ENCODE assay signal across 22 mouse cellular contexts in genomic region chr12:86628050-86628782, GRCm38 (mm10). TPM values are rescaled to one million over a fixed set of nuclear protein-coding genes. Genes with fewer than 3 reads are reported as not detected.
DNase-seq lines count a peak whose midpoint lies in the region; ATAC-seq and TF ChIP-seq lines count a peak whose summit lies in the region.
"Had no signal": no experiment of that assay in that cellular context is flagged by ENCODE, and none has a peak within 500 bp of the region (broad histone marks: within the 10 kb centered on the region; RNA-seq: fewer than 3 reads in every experiment).

No protein-coding gene starts in this region.

- H3K27me3 ChIP-seq in heart, embryonic 12.5 days (replicated peaks), result peaks cover 22% of the 10 kb centered on the region; the same call in 1 of the 2 replicates
- H3K27me3 ChIP-seq in kidney, embryonic 15.5 days, result 0 out of 2 replicates have a peak, but pooled peaks cover 3% of the 10 kb centered on the region
- no peaks in the 10 kb centered on the region for H3K27me3 ChIP-seq in cerebellum, adult 2 months (ENCODE audit: control insufficient read depth, insufficient read depth, low read length)
- H3K27me3 ChIP-seq: forebrain, embryonic 15.5 days; neural tube, embryonic 13.5 days had no signal

- H3K9me3 ChIP-seq in heart, embryonic 12.5 days (replicated peaks), result no peaks in the 10 kb centered on the region
- no peaks in the 10 kb centered on the region for H3K9me3 ChIP-seq in kidney, embryonic 15.5 days (replicated peaks)
- H3K9me3 ChIP-seq: forebrain, embryonic 15.5 days; megakaryocyte, embryonic 14.5 days; neural tube, embryonic 13.5 days had no signal

- H3K36me3 ChIP-seq in heart, embryonic 12.5 days, result no peaks in the 10 kb centered on the region
- H3K36me3 ChIP-seq in kidney, embryonic 15.5 days, result no peaks in the 10 kb centered on the region
- H3K36me3 ChIP-seq: forebrain, embryonic 15.5 days; neural tube, embryonic 13.5 days had no signal

- H3K9ac ChIP-seq in heart, embryonic 12.5 days, result no peak overlapping the region
- no peak overlapping the region for H3K9ac ChIP-seq in kidney, embryonic 15.5 days
- H3K9ac ChIP-seq: forebrain, embryonic 15.5 days; neural tube, embryonic 13.5 days had no signal

- H3K4me2 ChIP-seq in heart, embryonic 12.5 days, result no peak overlapping the region
- no peak overlapping the region for H3K4me2 ChIP-seq in kidney, embryonic 15.5 days
- H3K4me2 ChIP-seq: forebrain, embryonic 15.5 days; neural tube, embryonic 13.5 days had no signal

- peaks cover 21% of the 10 kb centered on the region for H3K4me1 ChIP-seq in heart, embryonic 12.5 days (replicated peaks)
- H3K4me1 ChIP-seq in kidney, embryonic 15.5 days, result peaks cover 7% of the 10 kb centered on the region; the same call in 1 of the 2 replicates
- no peaks in the 10 kb centered on the region for H3K4me1 ChIP-seq in cerebellum, adult 2 months (ENCODE audit: control insufficient read depth, insufficient read depth, low read length)
- H3K4me1 ChIP-seq: forebrain, embryonic 15.5 days; neural tube, embryonic 13.5 days had no signal

- no peak overlapping the region for H3K4me3 ChIP-seq in heart, embryonic 12.5 days
- H3K4me3 ChIP-seq in kidney, embryonic 15.5 days (replicated peaks), result no peak overlapping the region
- no peak overlapping the region for H3K4me3 ChIP-seq in cerebellum, adult 2 months (replicated peaks; ENCODE audit: insufficient read depth, low read depth, low read length)
- H3K4me3 ChIP-seq: forebrain, embryonic 15.5 days; megakaryocyte, embryonic 14.5 days; neural tube, embryonic 13.5 days had no signal

- ATAC-seq in heart, embryonic 12.5 days (ENCODE audit: insufficient number of reproducible peaks, low FRiP score), result peak; percentile 11; the same call in 1 of the 2 replicates
- no peak for ATAC-seq in kidney, embryonic 15.5 days (replicated peaks; ENCODE audit: low FRiP score)
- ATAC-seq: forebrain, embryonic 15.5 days; hindbrain, embryonic 16.5 days had no signal

- no peak for DNase-seq in heart, adult 11 months
- DNase-seq in kidney, postnatal 4 days, result peak; percentile 13 to 25
- peak; percentile 63 for DNase-seq in lung, postnatal 10 days
- no peak for DNase-seq in Muller cell, postnatal 12 days (ENCODE audit: inconsistent ontology term)
- no peak for DNase-seq in cerebellum, adult 2 months
- DNase-seq: B cell, adult 2 months; cerebellum, adult 11-12 months; cerebellum, postnatal 25 days; embryo, embryonic 11 days; gastrocnemius, postnatal 25 days; kidney, adult 11 months; left cerebral cortex, postnatal 4 days; liver; midbrain, embryonic 14.5 days; right cerebral cortex, adult 18-20 months; thymus, postnatal 36 days had no signal

- WGBS in heart, embryonic 12.5 days, result 68% methylated on average over 10 of the region's 10 CpGs
- WGBS in kidney, embryonic 15.5 days, result 45% methylated on average over 10 of the region's 10 CpGs
- WGBS in cerebellum, adult 2 months, result 89% methylated on average over 10 of the region's 10 CpGs

- no peak for TF ChIP-seq CTCF in cerebellum, adult 2 months (IDR thresholded peaks at IDR 0.05; ENCODE audit: borderline replicate concordance, insufficient read depth, low read depth, low read length)

- no peak for TF ChIP-seq POLR2A in cerebellum, adult 2 months (IDR thresholded peaks at IDR 0.05; ENCODE audit: borderline replicate concordance, insufficient read depth, low read length)

- peak overlapping the region; percentile 34; the same call in 1 of the 2 replicates for H3K27ac ChIP-seq in heart, embryonic 12.5 days (ENCODE audit: poor library complexity, severe bottlenecking)
- no peak overlapping the region for H3K27ac ChIP-seq in kidney, embryonic 15.5 days
- H3K27ac ChIP-seq in cerebellum, adult 2 months (ENCODE audit: insufficient read depth, low read length), result no peak overlapping the region
- H3K27ac ChIP-seq: forebrain, embryonic 15.5 days; neural tube, embryonic 13.5 days had no signal

RNA-seq across cellular contexts. Expression of gene Vash1, which starts 50.3 kb away (rescaled TPM):
- 10.5 and 11.6 TPM in 2 replicates for polyA plus RNA-seq in heart, embryonic 12.5 days (2016; fragmentation: Nextera tagmentation; extraction: Ambion mirVana)
- 10.2 and 10.7 TPM in 2 replicates for polyA plus RNA-seq in kidney, embryonic 15.5 days (2015; fragmentation: Nextera tagmentation; extraction: Ambion mirVana)
- 23.1 and 24.6 TPM in 2 replicates for polyA plus RNA-seq in cerebellum, adult 2 months (2012; rRNA removed)

Comparison
In these comparisons a context has a peak if more than half of its experiments do, and no peak if none do; other contexts are left out.
1. DNase-seq: peak in kidney, postnatal 4 days (2 of 2) and lung, postnatal 10 days (single experiment); none in heart, adult 11 months (single experiment), Muller cell, postnatal 12 days (single experiment) and cerebellum, adult 2 months (0 of 2).